9 mouse cellular contexts compared by ENCODE assay signal in the genomic region with DNA sequence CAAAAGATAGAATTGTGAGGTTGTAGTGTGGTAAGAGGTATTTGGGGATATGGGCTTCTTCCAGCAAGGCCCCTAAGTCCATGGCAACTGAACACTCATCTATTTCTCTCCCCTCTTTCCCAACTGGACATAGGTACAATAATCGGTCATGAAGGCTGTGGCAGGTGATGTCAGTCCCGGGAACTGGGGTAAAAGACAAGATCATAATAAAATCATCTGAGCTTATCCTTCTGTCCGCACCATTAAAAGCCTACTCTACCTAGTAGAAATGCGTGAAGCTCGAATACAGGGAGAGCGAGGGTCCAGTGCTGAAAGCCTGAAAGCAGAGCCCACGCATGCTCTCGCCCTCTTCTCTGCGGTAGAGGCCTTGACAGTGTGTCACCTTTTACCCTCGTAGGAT. TPM values are rescaled to one million over a fixed set of nuclear protein-coding genes. Genes with fewer than 3 reads are reported as not detected.
DNase-seq lines count a peak whose midpoint lies in the region; ATAC-seq and TF ChIP-seq lines count a peak whose summit lies in the region.
"Had no signal": no experiment of that assay in that cellular context is flagged by ENCODE, and none has a peak within 500 bp of the region (broad histone marks: within the 10 kb centered on the region; RNA-seq: fewer than 3 reads in every experiment).

No protein-coding gene starts in this region.

- TF ChIP-seq EP300 in liver, embryonic 14.5 days (IDR thresholded peaks at IDR 0.05; ENCODE audit: low read depth), result no peak

- peak overlapping the region; percentile 67; the same call in 1 of the 2 replicates for H3K4me2 ChIP-seq in forebrain, embryonic 12.5 days
- H3K4me2 ChIP-seq in forebrain, embryonic 11.5 days (ENCODE audit: low read depth, low read length, severe bottlenecking), result no peak overlapping the region
- peak overlapping the region; percentile 72 for H3K4me2 ChIP-seq in kidney, embryonic 16.5 days (replicated peaks; ENCODE audit: low read depth, low read length)
- H3K4me2 ChIP-seq in embryonic facial prominence, embryonic 14.5 days (ENCODE audit: low read depth, low read length), result peak overlapping the region; percentile 69
- peak overlapping the region; percentile 84 for H3K4me2 ChIP-seq in liver, embryonic 14.5 days (ENCODE audit: low read depth)

- ATAC-seq in forebrain, embryonic 12.5 days (ENCODE audit: low FRiP score), result no peak
- no peak for ATAC-seq in forebrain, embryonic 11.5 days (replicated peaks; ENCODE audit: low FRiP score)
- no peak for ATAC-seq in kidney, embryonic 16.5 days (ENCODE audit: low FRiP score, low TSS enrichment)
- ATAC-seq in embryonic facial prominence, embryonic 14.5 days (ENCODE audit: low read depth), result no peak
- ATAC-seq in liver, embryonic 14.5 days (ENCODE audit: insufficient read depth), result no peak

- H3K9me3 ChIP-seq in forebrain, embryonic 12.5 days, result no peaks in the 10 kb centered on the region
- H3K9me3 ChIP-seq in forebrain, embryonic 11.5 days (ENCODE audit: control insufficient read depth, low read length), result no peaks in the 10 kb centered on the region
- no peaks in the 10 kb centered on the region for H3K9me3 ChIP-seq in kidney, embryonic 16.5 days (ENCODE audit: low read length)
- no peaks in the 10 kb centered on the region for H3K9me3 ChIP-seq in embryonic facial prominence, embryonic 14.5 days (ENCODE audit: control insufficient read depth, low read length)
- H3K9me3 ChIP-seq in liver, embryonic 14.5 days (ENCODE audit: control insufficient read depth, low read length), result no peaks in the 10 kb centered on the region

- H3K4me3 ChIP-seq in forebrain, embryonic 12.5 days (replicated peaks), result no peak overlapping the region
- no peak overlapping the region for H3K4me3 ChIP-seq in forebrain, embryonic 11.5 days (ENCODE audit: low read depth, low read length)
- H3K4me3 ChIP-seq in kidney, embryonic 16.5 days (ENCODE audit: low read length), result peak overlapping the region; percentile 81; the same call in 1 of the 2 replicates
- H3K4me3 ChIP-seq in embryonic facial prominence, embryonic 14.5 days (ENCODE audit: low read depth, low read length), result 0 out of 2 replicates have a peak overlapping the region, but pooled peaks have one; percentile 71
- peak overlapping the region in 1 of 2 experiments; percentile 83; a peak in 2 of 4 replicates for H3K4me3 ChIP-seq in liver, embryonic 14.5 days (ENCODE audit: insufficient read depth in 1 of 2, low read depth in 2 of 2, low read length in 2 of 2)

- TF ChIP-seq CTCF in liver, embryonic 14.5 days (IDR thresholded peaks at IDR 0.05; ENCODE audit: low read depth), result no peak

- H3K27me3 ChIP-seq in forebrain, embryonic 12.5 days, result no peaks in the 10 kb centered on the region
- H3K27me3 ChIP-seq in forebrain, embryonic 11.5 days (ENCODE audit: control insufficient read depth, insufficient read depth, low read length), result no peaks in the 10 kb centered on the region
- H3K27me3 ChIP-seq in kidney, embryonic 16.5 days (ENCODE audit: insufficient read depth, low read length), result no peaks in the 10 kb centered on the region
- no peaks in the 10 kb centered on the region for H3K27me3 ChIP-seq in embryonic facial prominence, embryonic 14.5 days (replicated peaks; ENCODE audit: control insufficient read depth, insufficient read depth, low read length)
- H3K27me3 ChIP-seq in liver, embryonic 14.5 days (ENCODE audit: control insufficient read depth, insufficient read depth, low read length), result no peaks in the 10 kb centered on the region

- H3K27ac ChIP-seq in forebrain, embryonic 12.5 days, result no peak overlapping the region
- no peak overlapping the region for H3K27ac ChIP-seq in forebrain, embryonic 11.5 days (ENCODE audit: low read depth, low read length)
- H3K27ac ChIP-seq in kidney, embryonic 16.5 days (ENCODE audit: low read length), result no peak overlapping the region
- no peak overlapping the region for H3K27ac ChIP-seq in embryonic facial prominence, embryonic 14.5 days (replicated peaks; ENCODE audit: low read depth, low read length)
- H3K27ac ChIP-seq in liver, embryonic 14.5 days, result no peak overlapping the region; the same call in 1 of the 2 replicates

- peak overlapping the region; percentile 17; the same call in 1 of the 2 replicates for H3K9ac ChIP-seq in forebrain, embryonic 12.5 days
- H3K9ac ChIP-seq in forebrain, embryonic 11.5 days (ENCODE audit: low read length), result no peak overlapping the region
- H3K9ac ChIP-seq in kidney, embryonic 16.5 days (replicated peaks; ENCODE audit: low read length), result peak overlapping the region; percentile 32
- H3K9ac ChIP-seq in embryonic facial prominence, embryonic 14.5 days (ENCODE audit: low read depth, low read length), result no peak overlapping the region
- H3K9ac ChIP-seq in liver, embryonic 14.5 days (replicated peaks), result peak overlapping the region; percentile 20

- 93% methylated on average over 10 of the region's 10 CpGs for WGBS in forebrain, embryonic 12.5 days
- WGBS in forebrain, embryonic 11.5 days, result 92% methylated on average over 10 of the region's 10 CpGs
- WGBS in kidney, embryonic 16.5 days, result 90% methylated on average over 10 of the region's 10 CpGs
- 90% methylated on average over 10 of the region's 10 CpGs for WGBS in embryonic facial prominence, embryonic 14.5 days
- 78% methylated on average over 10 of the region's 10 CpGs for WGBS in liver, embryonic 14.5 days (ENCODE audit: insufficient replicate concordance)

- H3K36me3 ChIP-seq in forebrain, embryonic 12.5 days (replicated peaks), result 0 out of 2 replicates have a peak, but pooled peaks cover 4% of the 10 kb centered on the region
- no peaks in the 10 kb centered on the region for H3K36me3 ChIP-seq in forebrain, embryonic 11.5 days (ENCODE audit: control insufficient read depth, insufficient read depth, low read length)
- H3K36me3 ChIP-seq in kidney, embryonic 16.5 days (ENCODE audit: insufficient read depth, low read length), result peaks cover 4% of the 10 kb centered on the region; the same call in 1 of the 2 replicates
- H3K36me3 ChIP-seq in embryonic facial prominence, embryonic 14.5 days (ENCODE audit: control insufficient read depth, insufficient read depth, low read length), result peaks cover 17% of the 10 kb centered on the region; the same call in 1 of the 2 replicates
- no peaks in the 10 kb centered on the region for H3K36me3 ChIP-seq in liver, embryonic 14.5 days (replicated peaks; ENCODE audit: control insufficient read depth, insufficient read depth, low read depth)

- H3K4me1 ChIP-seq in forebrain, embryonic 12.5 days, result peaks cover 6% of the 10 kb centered on the region; the same call in 1 of the 2 replicates
- 0 out of 2 replicates have a peak, but pooled peaks cover 2% of the 10 kb centered on the region for H3K4me1 ChIP-seq in forebrain, embryonic 11.5 days (replicated peaks; ENCODE audit: control insufficient read depth, insufficient read depth, low read length)
- H3K4me1 ChIP-seq in kidney, embryonic 16.5 days (ENCODE audit: insufficient read depth, low read length), result peaks cover 10% of the 10 kb centered on the region
- H3K4me1 ChIP-seq in embryonic facial prominence, embryonic 14.5 days (ENCODE audit: control insufficient read depth, insufficient read depth, low read length), result no peaks in the 10 kb centered on the region; the same call in 1 of the 2 replicates
- H3K4me1 ChIP-seq in liver, embryonic 14.5 days (replicated peaks; ENCODE audit: control insufficient read depth in 2 of 2, insufficient read depth in 2 of 2, low read length in 1 of 2), result peaks cover 34 to 43% of the 10 kb centered on the region in 2 experiments

- DNase-seq in forebrain, embryonic 11.5 days (ENCODE audit: low spot score), result no peak
- no peak for DNase-seq in kidney, postnatal 10 days
- DNase-seq in embryonic facial prominence, embryonic 14.5 days (ENCODE audit: low spot score), result no peak
- DNase-seq in liver, embryonic 14.5 days (ENCODE audit: low read depth in 3 of 3, low spot score in 3 of 3), result no peak
- no peak for DNase-seq in natural killer cell, adult 2 months (ENCODE audit: low spot score in 2 of 2)
- DNase-seq in ovary, adult 18-20 months (ENCODE audit: low spot score), result no peak

RNA-seq across cellular contexts. Expression of gene Dhrs4, which starts 1.1 kb away (rescaled TPM):
- 52.5 and 59.9 TPM in 2 replicates for polyA plus RNA-seq in forebrain, embryonic 12.5 days (2016; fragmentation: Nextera tagmentation; extraction: Ambion mirVana)
- 30.2 and 36.5 TPM in 2 replicates for polyA plus RNA-seq in forebrain, embryonic 11.5 days (2014; fragmentation: Nextera tagmentation; extraction: Ambion mirVana)
- polyA plus RNA-seq in kidney, embryonic 16.5 days (2015; fragmentation: Nextera tagmentation; extraction: Ambion mirVana), result 147 and 157 TPM in 2 replicates
- polyA plus RNA-seq in embryonic facial prominence, embryonic 14.5 days (2014; fragmentation: Nextera tagmentation; extraction: Ambion mirVana), result 46.9 and 47.4 TPM in 2 replicates
- 40.3 and 44.1 TPM in 2 replicates for polyA plus RNA-seq in liver, embryonic 14.5 days (2012; rRNA removed)
- 40.4 and 42.2 TPM in 2 replicates for polyA plus RNA-seq in liver, embryonic 14.5 days (2014; fragmentation: Nextera tagmentation; extraction: Ambion mirVana)

RNA-seq across cellular contexts. Expression of gene Carmil3, which starts 10.8 kb away (rescaled TPM):
- 17.8 and 18.6 TPM in 2 replicates for polyA plus RNA-seq in forebrain, embryonic 12.5 days (2016; fragmentation: Nextera tagmentation; extraction: Ambion mirVana)
- polyA plus RNA-seq in forebrain, embryonic 11.5 days (2014; fragmentation: Nextera tagmentation; extraction: Ambion mirVana), result 13.3 and 14.6 TPM in 2 replicates
- 2.5 and 3.0 TPM in 2 replicates for polyA plus RNA-seq in kidney, embryonic 16.5 days (2015; fragmentation: Nextera tagmentation; extraction: Ambion mirVana)
- 3.4 and 3.9 TPM in 2 replicates for polyA plus RNA-seq in embryonic facial prominence, embryonic 14.5 days (2014; fragmentation: Nextera tagmentation; extraction: Ambion mirVana)
- 2.6 TPM in 2 replicates for polyA plus RNA-seq in liver, embryonic 14.5 days (2012; rRNA removed)
- polyA plus RNA-seq in liver, embryonic 14.5 days (2014; fragmentation: Nextera tagmentation; extraction: Ambion mirVana), result 0.32 and 0.45 TPM in 2 replicates

RNA-seq across cellular contexts. Expression of gene Cpne6, which starts 30.6 kb away (rescaled TPM):
- polyA plus RNA-seq in forebrain, embryonic 12.5 days (2016; fragmentation: Nextera tagmentation; extraction: Ambion mirVana), result 0.55 and 0.90 TPM in 2 replicates
- polyA plus RNA-seq in forebrain, embryonic 11.5 days (2014; fragmentation: Nextera tagmentation; extraction: Ambion mirVana), result 0.21 and 0.28 TPM in 2 replicates
- polyA plus RNA-seq in kidney, embryonic 16.5 days (2015; fragmentation: Nextera tagmentation; extraction: Ambion mirVana), result 0.21 and 0.46 TPM in 2 replicates
- polyA plus RNA-seq in embryonic facial prominence, embryonic 14.5 days (2014; fragmentation: Nextera tagmentation; extraction: Ambion mirVana), result 3.7 and 5.2 TPM in 2 replicates
- 0.05 and 0.06 TPM in 2 replicates for polyA plus RNA-seq in liver, embryonic 14.5 days (2012; rRNA removed)
- not detected in 2 replicates for polyA plus RNA-seq in liver, embryonic 14.5 days (2014; fragmentation: Nextera tagmentation; extraction: Ambion mirVana)

RNA-seq across cellular contexts. Expression of gene Nrl, which starts 45.2 kb away (rescaled TPM):
- not detected in 2 replicates for polyA plus RNA-seq in forebrain, embryonic 12.5 days (2016; fragmentation: Nextera tagmentation; extraction: Ambion mirVana)
- polyA plus RNA-seq in forebrain, embryonic 11.5 days (2014; fragmentation: Nextera tagmentation; extraction: Ambion mirVana), result not detected in 2 replicates
- polyA plus RNA-seq in kidney, embryonic 16.5 days (2015; fragmentation: Nextera tagmentation; extraction: Ambion mirVana), result not detected in 2 replicates
- not detected in 2 replicates for polyA plus RNA-seq in embryonic facial prominence, embryonic 14.5 days (2014; fragmentation: Nextera tagmentation; extraction: Ambion mirVana)
- not detected in 2 replicates for polyA plus RNA-seq in liver, embryonic 14.5 days (2012; rRNA removed)
- not detected in 2 replicates for polyA plus RNA-seq in liver, embryonic 14.5 days (2014; fragmentation: Nextera tagmentation; extraction: Ambion mirVana)
- polyA plus RNA-seq: embryonic facial prominence, embryonic 11.5 days had no signal

Comparison
In these comparisons a context has a peak if more than half of its experiments do, and no peak if none do; other contexts are left out.
1. H3K9ac ChIP-seq: peak in forebrain, embryonic 12.5 days (single experiment), kidney, embryonic 16.5 days (single experiment) and liver, embryonic 14.5 days (single experiment); none in forebrain, embryonic 11.5 days (single experiment) and embryonic facial prominence, embryonic 14.5 days (single experiment).
2. H3K4me3 ChIP-seq: peak in kidney, embryonic 16.5 days (single experiment) and embryonic facial prominence, embryonic 14.5 days (single experiment); none in forebrain, embryonic 12.5 days (single experiment) and forebrain, embryonic 11.5 days (single experiment).